Mouse (Mus musculus): ENCODE data around the gene Fbxl17.

The Fbxl17 gene

DNA sequence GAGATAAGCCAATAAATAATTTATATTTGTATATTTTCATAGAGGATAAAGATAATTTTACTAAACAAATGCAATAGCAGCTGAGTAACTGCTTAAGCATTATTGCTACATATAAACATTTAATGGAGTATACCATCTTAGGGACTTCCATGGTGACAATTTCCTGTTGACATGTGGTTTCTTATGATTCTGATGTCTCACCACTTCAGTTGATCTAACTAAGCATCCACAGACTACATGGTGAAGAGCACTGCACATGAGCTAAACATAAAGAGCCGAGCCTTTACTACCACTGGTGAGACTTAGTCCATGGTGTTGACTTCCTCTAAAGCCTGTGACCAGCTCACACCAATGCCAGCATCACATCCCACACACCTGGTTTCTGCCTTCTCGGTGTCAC lies 175.1 kb downstream of the Fbxl17 start:
- no peak for DNase-seq

DNA sequence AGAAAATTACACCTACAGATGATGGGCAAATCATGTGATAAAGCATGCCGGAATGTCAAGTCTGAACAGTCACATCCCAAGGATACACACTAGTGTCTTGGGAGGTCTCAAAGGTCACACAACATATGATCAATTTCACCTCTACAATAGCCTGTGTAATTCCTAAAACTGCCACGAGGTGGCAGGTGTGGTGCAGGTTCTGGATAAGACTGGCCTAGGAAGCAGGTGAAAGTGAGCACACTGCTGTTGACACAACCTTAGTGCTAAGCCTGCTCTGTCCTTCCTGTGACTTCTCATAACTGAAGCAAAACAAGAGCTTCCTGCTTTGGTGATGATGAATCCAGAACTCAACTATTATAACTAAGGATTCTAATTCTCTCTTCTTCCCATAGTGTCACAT lies 175.8 kb downstream of the Fbxl17 start:
- peak; percentile 81 for DNase-seq

- no peak for DNase-seq
Measured at GRCm38 (mm10) chr17:63322846-63323245, 177.0 kb downstream of the Fbxl17 start.

DNA sequence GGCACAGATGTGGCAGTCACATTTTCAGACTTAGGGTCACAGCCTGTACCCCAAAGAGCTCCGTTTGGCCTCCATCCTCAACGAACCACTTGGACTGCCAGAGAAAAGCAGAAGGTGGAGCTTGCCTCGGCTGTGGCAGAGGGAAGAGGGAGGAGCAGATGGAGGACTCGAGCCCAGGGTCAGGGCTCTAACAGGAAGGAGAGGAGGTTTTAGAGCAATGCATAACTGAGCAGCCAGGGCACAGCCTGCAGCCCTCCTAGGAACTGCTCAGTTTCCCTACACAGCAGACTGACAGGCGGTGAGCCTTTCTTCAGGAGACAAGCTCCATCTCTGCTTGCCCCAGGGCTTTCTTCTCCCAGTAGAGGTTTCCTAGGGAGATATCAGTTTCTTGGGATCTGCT lies 178.5 kb downstream of the Fbxl17 start:
- no peak for DNase-seq

DNA sequence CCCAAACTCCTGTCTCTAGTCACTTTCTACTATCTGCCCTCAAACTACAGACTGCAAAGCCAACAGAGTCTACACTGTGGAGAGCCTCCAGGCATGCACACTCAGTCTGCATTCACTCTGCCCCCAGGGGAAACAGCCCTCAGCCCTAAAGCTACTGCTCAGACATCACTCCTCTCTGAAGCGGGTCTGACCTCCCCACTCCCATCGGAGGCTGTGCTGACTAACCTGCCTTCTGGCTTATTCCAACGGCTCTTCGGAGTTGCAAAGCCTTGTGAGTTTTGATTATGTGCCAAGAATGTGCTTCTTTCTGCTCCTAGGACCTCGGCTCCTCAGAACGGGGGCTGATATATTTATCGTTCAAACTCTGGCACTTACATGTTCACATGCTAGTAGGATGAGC lies 182.3 kb downstream of the Fbxl17 start:
- DNase-seq = peak; percentile 34

- peak; percentile 82 for DNase-seq
Measured at GRCm38 (mm10) chr17:63315646-63316480, 184.0 kb downstream of the Fbxl17 start.

GRCm38 (mm10) chr17:63312804-63313203 lies 187.0 kb downstream of the Fbxl17 start:
- DNase-seq = no peak

DNA sequence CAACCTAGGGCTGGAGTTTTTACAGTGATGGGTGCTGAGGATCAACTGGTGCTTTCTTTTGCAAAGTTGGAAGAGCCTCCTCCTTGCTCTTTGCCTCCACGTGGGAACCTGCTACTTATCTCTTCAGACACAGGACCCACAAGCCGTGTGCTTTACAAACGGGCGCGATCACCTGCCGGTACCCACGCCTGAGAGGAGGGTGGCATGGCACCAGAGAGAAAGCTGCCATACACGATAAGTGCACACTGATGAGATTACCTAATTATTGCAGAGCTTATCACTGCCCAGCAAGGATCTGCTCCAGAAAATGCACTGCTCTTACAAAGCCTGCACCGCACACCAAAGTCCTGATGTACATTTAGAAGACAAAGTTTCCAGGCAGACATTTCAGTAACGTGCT lies 187.5 kb downstream of the Fbxl17 start:
- DNase-seq = no peak

DNA sequence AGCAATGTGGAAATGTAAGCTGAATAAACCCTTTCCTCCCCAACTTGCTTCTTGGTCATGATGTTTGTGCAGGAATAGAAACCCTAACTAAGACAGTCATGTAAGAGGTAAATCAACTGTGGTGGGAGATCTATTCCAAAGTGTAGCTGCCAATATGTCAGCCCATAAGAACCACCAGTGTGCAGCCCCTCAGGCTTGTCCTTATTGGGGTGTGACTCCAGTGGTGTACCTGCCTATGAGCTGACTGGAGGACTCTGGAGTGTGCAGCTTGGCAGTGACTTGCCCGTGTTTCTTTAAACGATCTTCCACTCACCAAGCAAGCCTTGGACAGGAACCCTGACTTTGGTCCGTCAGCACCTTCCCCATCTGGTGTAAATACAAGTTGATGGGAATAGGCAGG lies 188.2 kb downstream of the Fbxl17 start:
- no peak for DNase-seq

DNA sequence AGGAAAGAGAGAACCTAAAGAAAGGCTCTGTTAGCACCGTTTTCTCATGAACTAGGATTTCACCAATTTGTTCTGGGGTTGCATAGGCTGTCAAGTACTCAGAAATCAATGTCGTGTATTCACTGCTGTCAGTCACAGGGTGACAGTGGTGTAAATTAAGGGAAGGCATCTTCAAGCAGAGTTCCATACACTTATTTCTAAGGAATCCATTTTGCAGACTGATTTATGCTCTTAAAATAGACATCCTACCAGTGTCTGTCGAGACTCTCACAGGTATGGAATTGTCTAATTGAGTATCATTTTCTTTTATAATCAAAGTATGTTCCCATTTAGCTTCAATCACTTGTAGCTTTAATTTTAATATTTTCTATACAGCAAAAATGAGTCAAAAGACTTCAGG lies 189.8 kb downstream of the Fbxl17 start:
- DNase-seq = no peak

DNA sequence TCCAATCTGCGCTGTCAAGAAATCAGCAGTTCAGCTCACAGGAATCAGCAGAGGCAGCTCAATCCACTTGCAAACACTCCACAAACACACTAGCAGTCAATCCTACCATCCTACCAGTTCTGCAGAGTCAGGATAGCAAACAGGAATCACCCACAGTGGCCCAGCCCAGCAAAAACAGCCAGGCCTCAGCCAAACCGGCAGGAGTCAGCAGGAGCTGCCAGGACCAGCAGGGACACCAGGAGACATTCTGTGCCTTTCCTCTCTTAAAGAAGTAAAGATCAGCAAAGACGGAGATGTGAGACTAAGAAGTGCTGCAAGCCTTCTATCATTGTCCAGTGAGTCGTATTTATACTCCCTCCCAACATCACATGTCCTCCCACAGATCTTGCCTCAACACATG lies 196.0 kb downstream of the Fbxl17 start:
- peak; percentile 78 for DNase-seq

DNA sequence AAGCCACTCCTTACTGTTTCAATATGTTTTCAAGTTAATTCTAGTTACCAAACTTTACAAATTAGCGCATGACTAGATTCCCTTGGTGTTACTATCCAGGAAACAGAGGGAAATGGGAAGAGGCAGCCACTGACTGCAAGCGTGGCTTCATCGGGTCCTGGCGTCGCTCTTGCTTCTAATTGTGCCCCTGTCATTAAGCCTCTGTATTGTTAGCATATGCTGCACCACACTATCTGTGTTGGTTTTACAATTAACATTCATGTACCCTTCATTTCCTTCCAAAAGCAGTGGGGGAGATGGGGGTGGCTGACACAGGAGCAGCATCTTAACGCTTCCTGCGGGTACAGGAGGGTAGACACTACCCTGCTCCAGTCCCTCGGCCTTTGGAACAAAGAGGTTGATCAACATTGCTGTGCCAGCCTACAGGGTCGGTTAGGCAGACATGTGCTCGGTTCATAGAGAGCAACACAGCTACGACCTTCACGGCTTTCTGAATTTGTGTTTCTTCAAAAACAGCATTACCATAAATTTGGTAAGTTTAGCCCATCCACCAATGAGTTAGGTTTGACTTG lies 197.9 kb downstream of the Fbxl17 start:
- DNase-seq = no peak

DNA sequence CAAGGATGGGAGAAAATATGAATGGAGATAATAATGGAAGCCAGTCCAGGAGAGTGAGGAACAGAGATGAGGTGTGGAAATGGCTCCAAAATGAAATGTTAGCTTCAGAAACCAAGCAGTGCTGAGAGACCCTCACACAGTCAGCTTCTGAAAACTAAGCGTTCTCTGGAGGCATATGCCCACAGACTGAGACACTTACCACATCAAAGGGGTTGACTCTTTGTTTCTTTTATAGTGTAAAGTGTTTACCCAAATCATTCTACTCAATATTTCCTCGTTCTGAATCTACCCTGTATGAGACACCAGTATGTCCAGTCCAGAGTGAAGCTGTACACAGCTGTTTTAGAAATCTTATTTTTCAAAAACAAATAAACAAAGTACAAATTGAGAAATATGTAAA lies 204.3 kb downstream of the Fbxl17 start:
- no peak for DNase-seq

DNA sequence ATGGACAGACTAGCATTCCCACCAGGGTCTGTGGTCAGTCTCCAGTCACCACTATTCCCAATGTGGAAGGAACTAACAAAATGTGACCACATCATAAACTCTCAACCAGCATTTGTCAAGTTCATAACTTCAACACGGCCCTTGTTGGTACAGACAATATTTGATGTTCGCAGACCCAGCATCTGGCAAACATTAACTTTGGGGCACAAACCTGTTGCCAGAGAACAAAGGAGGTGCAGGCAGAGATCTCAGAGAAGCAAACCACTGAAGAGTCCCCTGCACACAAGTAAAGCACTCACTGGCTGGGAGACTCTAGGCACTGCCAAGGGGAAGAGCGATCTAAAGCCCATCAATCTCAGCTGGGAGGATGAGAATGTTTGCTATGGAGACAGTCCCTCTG lies 204.9 kb downstream of the Fbxl17 start:
- no peak for DNase-seq

GRCm38 (mm10) chr17:63293979-63294378 lies 205.8 kb downstream of the Fbxl17 start:
- no peak for DNase-seq

DNA sequence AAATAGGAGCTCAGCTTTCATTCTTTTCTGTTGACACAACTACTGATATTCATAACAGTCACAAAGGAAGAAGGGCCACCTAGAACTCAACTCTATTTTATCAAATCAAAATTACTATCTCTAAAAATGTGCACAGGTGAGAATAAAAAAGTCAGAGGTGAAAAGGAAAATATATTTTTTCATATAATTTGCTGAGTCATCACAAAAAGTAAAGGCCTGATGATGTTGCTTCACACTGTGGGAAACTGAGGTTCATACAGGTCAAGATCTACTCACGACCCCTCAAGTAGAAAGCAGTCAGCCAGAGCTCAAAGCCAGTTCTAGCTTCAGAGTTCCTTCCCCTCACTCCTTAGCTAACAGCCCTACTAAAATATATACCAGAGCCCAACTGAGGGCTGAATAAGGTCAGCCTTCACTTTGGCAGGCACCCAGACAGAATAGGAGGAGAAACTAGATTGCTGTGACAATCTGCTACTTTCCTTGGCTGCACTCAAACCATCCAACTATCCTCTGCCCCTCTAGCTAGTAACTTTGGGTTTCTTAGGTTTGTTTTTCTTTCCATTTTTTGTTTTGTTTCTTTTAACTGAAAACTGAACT lies 210.4 kb downstream of the Fbxl17 start:
- peak; percentile 61 for DNase-seq

DNA sequence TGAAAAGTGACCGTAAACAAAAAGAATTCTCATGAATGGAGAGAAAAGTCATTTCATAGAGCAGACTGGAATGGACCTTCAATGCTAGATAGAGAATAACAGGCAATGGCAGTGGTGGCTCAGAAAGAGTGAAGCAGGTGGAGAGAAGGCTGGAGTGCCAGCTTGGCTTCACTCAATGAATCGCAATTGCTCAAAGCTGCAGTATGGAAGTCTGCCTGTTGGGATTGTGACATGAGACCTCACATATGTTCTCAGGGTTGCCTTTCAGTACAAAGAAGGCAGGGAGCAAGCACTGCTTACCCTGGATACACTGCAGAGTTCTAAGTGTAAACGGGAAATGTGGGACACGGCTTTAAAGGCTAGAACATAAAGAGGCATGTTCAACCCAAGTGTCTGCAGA lies 211.0 kb downstream of the Fbxl17 start:
- no peak for DNase-seq

- DNase-seq = peak; percentile 53
Measured at GRCm38 (mm10) chr17:63287413-63287812, 212.4 kb downstream of the Fbxl17 start.

DNA sequence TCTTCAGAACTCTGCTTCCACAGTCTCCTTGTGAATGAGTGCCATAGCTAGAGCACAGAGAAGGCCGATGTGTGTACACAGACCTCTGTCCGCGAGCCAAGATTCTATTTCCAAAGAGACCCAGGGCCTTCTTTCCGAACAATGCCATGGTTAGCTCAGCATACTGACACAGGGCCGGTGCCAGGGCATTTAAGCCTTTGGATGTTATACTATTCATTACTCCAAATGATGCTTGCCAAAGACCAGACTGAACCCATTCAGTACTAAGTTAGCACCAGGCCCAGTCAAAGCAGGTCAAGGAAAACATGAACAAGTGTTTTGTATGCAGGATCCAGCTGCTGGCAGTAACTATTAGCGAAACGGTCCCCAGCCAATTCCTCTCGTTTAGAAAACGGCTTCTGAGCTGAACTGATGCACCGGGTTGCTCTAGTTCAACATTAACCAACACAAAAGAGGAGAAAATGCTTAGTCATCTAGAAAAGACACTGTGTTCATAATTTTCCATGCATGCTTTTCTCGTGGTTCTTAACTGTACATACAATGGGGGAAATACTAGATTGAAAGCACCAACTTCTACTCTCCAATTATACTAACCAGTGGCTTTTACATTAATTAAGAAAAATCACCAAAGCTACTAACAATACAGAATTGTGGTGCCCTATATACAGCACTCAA lies 214.4 kb downstream of the Fbxl17 start:
- DNase-seq = peak; percentile 55

GRCm38 (mm10) chr17:63284074-63284473 lies 215.7 kb downstream of the Fbxl17 start:
- no peak for DNase-seq

DNA sequence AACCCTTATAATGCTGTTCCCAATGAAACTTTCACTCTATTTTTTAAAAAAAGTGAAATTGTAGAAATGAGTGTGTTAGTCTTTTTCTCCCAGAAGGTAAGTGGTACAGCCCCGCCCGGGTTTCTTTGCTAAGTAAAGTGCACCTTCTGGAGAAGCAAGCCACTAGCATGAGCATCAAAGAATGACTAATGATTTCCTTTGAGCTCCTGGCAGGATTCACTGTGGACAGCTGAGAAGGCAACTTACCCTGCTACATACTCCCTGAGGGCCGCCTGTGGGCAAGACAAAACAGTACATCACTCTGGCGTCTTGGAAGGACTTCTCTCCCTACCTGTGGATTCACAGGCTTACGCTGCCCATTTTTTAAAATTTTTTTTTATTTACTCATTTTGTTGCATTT lies 217.8 kb downstream of the Fbxl17 start:
- DNase-seq = no peak

GRCm38 (mm10) chr17:63280990-63281389 lies 218.8 kb downstream of the Fbxl17 start:
- DNase-seq = no peak

GRCm38 (mm10) chr17:63279144-63279543 lies 220.7 kb downstream of the Fbxl17 start:
- no peak for DNase-seq

- DNase-seq = no peak
Measured at GRCm38 (mm10) chr17:63273353-63273752, 226.5 kb downstream of the Fbxl17 start.

Data from cerebellum, adult 9-10 months (tissue).